Mouse (Mus musculus) brain, embryonic 14.5 days (tissue): Measurements from ENCODE around the gene Smarca2.

Experiments used
- CTCF ChIP-seq: fragments of 200-500 bp; IDR thresholded peaks from 2 replicates; pipeline ENCODE4 v1.5.1; 2012; ENCODE audit warnings: inconsistent platforms, mild to moderate bottlenecking, moderate library complexity, borderline replicate concordance; ENCODE audit not compliant: insufficient read depth, insufficient read length; ENCODE audit errors: extremely low read depth
- POLR2A ChIP-seq: fragments of 200-500 bp; IDR thresholded peaks from 2 replicates; pipeline ENCODE4 v1.6.1; 2012; ENCODE audit warnings: mild to moderate bottlenecking, inconsistent platforms, borderline replicate concordance; ENCODE audit not compliant: poor library complexity, insufficient read depth, insufficient read length, severe bottlenecking; ENCODE audit errors: extremely low read depth

DNA sequence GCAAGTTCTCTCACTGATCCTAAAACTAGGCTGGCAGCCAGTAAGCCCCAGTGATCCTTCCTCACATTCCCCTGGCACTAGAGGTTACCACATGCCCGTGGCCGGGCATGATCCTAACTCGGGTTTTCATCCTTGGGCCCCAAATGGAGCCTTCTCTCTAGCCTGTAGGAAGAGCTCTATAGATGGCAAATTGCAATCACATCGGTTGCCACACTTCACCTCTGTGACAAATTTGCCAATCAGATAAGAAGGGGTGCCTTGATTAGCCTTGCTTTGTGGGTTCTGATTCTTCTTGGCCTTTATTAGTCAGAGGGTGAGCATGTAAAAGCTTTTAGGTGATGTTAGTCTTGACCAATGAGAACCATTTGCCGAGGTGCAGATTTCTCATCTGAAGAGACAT, 35.9 kb upstream of the Smarca2 start:
- TF ChIP-seq CTCF (no peak), POLR2A (no peak)
